Mouse (Mus musculus): ENCODE measurements around the gene Srgap3. TPM values are rescaled to one million over a fixed set of nuclear protein-coding genes. Genes with fewer than 3 reads are reported as not detected.

Srgap3 gene
- polyA plus RNA-seq, 2 experiments, result 8.4 to 14.3 TPM

- WGBS, result 1% methylated on average over 74 of the region's 77 CpGs
These were observed 250.8 kb downstream of the Srgap3 start, which contains the start of gene Rad18 for GRCm38 (mm10) chr6:112696056-112696950. Gene Rad18 (minus strand): TSS chr6:112696686.

GRCm38 (mm10) chr6:112694492-112694891 lies 252.6 kb downstream of the Srgap3 start:
- 89% methylated on average over 5 of the region's 5 CpGs for WGBS
- Histone ChIP-seq H3K9ac (ENCODE audit: low read depth, low read length, severe bottlenecking) (no peak overlapping the region), H3K4me1 (ENCODE audit: control insufficient read depth, insufficient read depth, low read length) (no peaks in the 10 kb centered on the region), H3K4me2 (replicated peaks; ENCODE audit: low read depth, low read length, severe bottlenecking) (no peak overlapping the region), H3K9me3 (ENCODE audit: control insufficient read depth, low read length) (no peaks in the 10 kb centered on the region), H3K27ac (replicated peaks; ENCODE audit: low read depth, low read length) (no peak overlapping the region), H3K4me3 (replicated peaks; ENCODE audit: low read length) (no peak overlapping the region), H3K27me3 (ENCODE audit: control insufficient read depth, insufficient read depth, low read length) (0 out of 2 replicates have a peak, but pooled peaks cover 3% of the 10 kb centered on the region), H3K36me3 (ENCODE audit: control insufficient read depth, insufficient read depth, low read length) (peaks cover 9% of the 10 kb centered on the region)
- DNase-seq (ENCODE audit: low spot score) (no peak), ATAC-seq (ENCODE audit: low FRiP score, low read depth) (no peak)
- no peak for TF ChIP-seq POLR2A (IDR thresholded peaks at IDR 0.05; ENCODE audit: borderline replicate concordance, extremely low read depth, insufficient read depth, insufficient read length)

More at GRCm38 (mm10) chr6:112696056-112696950, 250.8 kb downstream of the Srgap3 start, which contains the start of gene Rad18:
- ATAC-seq (ENCODE audit: low FRiP score, low read depth) (peak; percentile 94), DNase-seq (ENCODE audit: low spot score) (peak; percentile 85)
- TF ChIP-seq POLR2A (IDR thresholded peaks at IDR 0.05; ENCODE audit: borderline replicate concordance, extremely low read depth, insufficient read depth, insufficient read length), result no peak
- Histone ChIP-seq H3K36me3 (ENCODE audit: control insufficient read depth, insufficient read depth, low read length) (peaks cover 4% of the 10 kb centered on the region; the same call in 1 of the 2 replicates), H3K9ac (ENCODE audit: low read depth, low read length, severe bottlenecking) (peak within 1 kb of the TSS; percentile 82), H3K27ac (replicated peaks; ENCODE audit: low read depth, low read length) (no peak within 1 kb of the TSS), H3K4me3 (replicated peaks; ENCODE audit: low read length) (peak within 1 kb of the TSS; percentile 63), H3K9me3 (ENCODE audit: control insufficient read depth, low read length) (no peaks in the 10 kb centered on the region), H3K4me2 (replicated peaks; ENCODE audit: low read depth, low read length, severe bottlenecking) (peak within 1 kb of the TSS; percentile 74), H3K27me3 (ENCODE audit: control insufficient read depth, insufficient read depth, low read length) (0 out of 2 replicates have a peak, but pooled peaks cover 3% of the 10 kb centered on the region), H3K4me1 (ENCODE audit: control insufficient read depth, insufficient read depth, low read length) (no peaks in the 10 kb centered on the region)

- no peaks in the 10 kb centered on the region for H3K9me3 ChIP-seq (ENCODE audit: control insufficient read depth, low read length)
- no peak for TF ChIP-seq POLR2A (IDR thresholded peaks at IDR 0.05; ENCODE audit: borderline replicate concordance, extremely low read depth, insufficient read depth, insufficient read length)
- no peaks in the 10 kb centered on the region for H3K27me3 ChIP-seq (ENCODE audit: control insufficient read depth, insufficient read depth, low read length)
- 100% methylated on average over 1 of the region's 1 CpGs for WGBS
- H3K27ac ChIP-seq (replicated peaks; ENCODE audit: low read depth, low read length), result no peak overlapping the region
- no peak overlapping the region for H3K4me2 ChIP-seq (replicated peaks; ENCODE audit: low read depth, low read length, severe bottlenecking)
- H3K9ac ChIP-seq (ENCODE audit: low read depth, low read length, severe bottlenecking), result no peak overlapping the region
- no peak overlapping the region for H3K4me3 ChIP-seq (replicated peaks; ENCODE audit: low read length)
- peaks cover 11% of the 10 kb centered on the region for H3K36me3 ChIP-seq (ENCODE audit: control insufficient read depth, insufficient read depth, low read length)
- ATAC-seq (ENCODE audit: low FRiP score, low read depth) (no peak), DNase-seq (ENCODE audit: low spot score) (no peak)
- no peaks in the 10 kb centered on the region for H3K4me1 ChIP-seq (ENCODE audit: control insufficient read depth, insufficient read depth, low read length)
These were observed 255.5 kb downstream of the Srgap3 start for GRCm38 (mm10) chr6:112691523-112691922.

- no peak overlapping the region for H3K9ac ChIP-seq (ENCODE audit: low read depth, low read length, severe bottlenecking)
- TF ChIP-seq POLR2A (IDR thresholded peaks at IDR 0.05; ENCODE audit: borderline replicate concordance, extremely low read depth, insufficient read depth, insufficient read length), result no peak
- no peaks in the 10 kb centered on the region for H3K4me1 ChIP-seq (ENCODE audit: control insufficient read depth, insufficient read depth, low read length)
- 88% methylated on average over 3 of the region's 3 CpGs for WGBS
- DNase-seq (ENCODE audit: low spot score) (no peak), ATAC-seq (ENCODE audit: low FRiP score, low read depth) (no peak)
- H3K4me2 ChIP-seq (replicated peaks; ENCODE audit: low read depth, low read length, severe bottlenecking), result no peak overlapping the region
- H3K27me3 ChIP-seq (ENCODE audit: control insufficient read depth, insufficient read depth, low read length), result no peaks in the 10 kb centered on the region
- H3K9me3 ChIP-seq (ENCODE audit: control insufficient read depth, low read length), result no peaks in the 10 kb centered on the region
- H3K36me3 ChIP-seq (ENCODE audit: control insufficient read depth, insufficient read depth, low read length), result peaks cover 15% of the 10 kb centered on the region
- H3K4me3 ChIP-seq (replicated peaks; ENCODE audit: low read length), result no peak overlapping the region
- H3K27ac ChIP-seq (replicated peaks; ENCODE audit: low read depth, low read length), result no peak overlapping the region
These were observed 259.0 kb downstream of the Srgap3 start for GRCm38 (mm10) chr6:112688033-112688432.

- Histone ChIP-seq H3K36me3 (ENCODE audit: control insufficient read depth, insufficient read depth, low read length) (peaks cover 13% of the 10 kb centered on the region), H3K9ac (ENCODE audit: low read depth, low read length, severe bottlenecking) (no peak overlapping the region), H3K9me3 (ENCODE audit: control insufficient read depth, low read length) (no peaks in the 10 kb centered on the region), H3K27ac (replicated peaks; ENCODE audit: low read depth, low read length) (no peak overlapping the region), H3K4me1 (ENCODE audit: control insufficient read depth, insufficient read depth, low read length) (no peaks in the 10 kb centered on the region), H3K4me2 (replicated peaks; ENCODE audit: low read depth, low read length, severe bottlenecking) (no peak overlapping the region), H3K27me3 (ENCODE audit: control insufficient read depth, insufficient read depth, low read length) (no peaks in the 10 kb centered on the region), H3K4me3 (replicated peaks; ENCODE audit: low read length) (no peak overlapping the region)
- ATAC-seq (ENCODE audit: low FRiP score, low read depth), result no peak
- no peak for DNase-seq (ENCODE audit: low spot score)
- WGBS, result 79% methylated on average over 7 of the region's 7 CpGs
- TF ChIP-seq POLR2A (IDR thresholded peaks at IDR 0.05; ENCODE audit: borderline replicate concordance, extremely low read depth, insufficient read depth, insufficient read length), result no peak
These were observed 260.6 kb downstream of the Srgap3 start for GRCm38 (mm10) chr6:112686485-112686884.
